Mouse (Mus musculus) hindbrain, postnatal 0 days (tissue): ENCODE measurements around the gene Haus8. TPM values are rescaled to one million over a fixed set of nuclear protein-coding genes. Genes with fewer than 3 reads are reported as not detected.
"Not testable (repeated sequence)": the region's sequence is repeated elsewhere in the genome, so short reads cannot be mapped to it uniquely, and the experiment has no call there.

Experiments used
- ATAC-seq: fragments of 200-750 bp; cut with Nextera tagmentation; 2 replicates; pipeline ENCODE4 v1.8.0; 2017; ENCODE audit warnings: mild to moderate bottlenecking, moderate TSS enrichment, moderate library complexity
- DNase-seq: peaks from one replicate; pipeline ENCODE4 v3.0.0-alpha.2; 2015; ENCODE audit warnings: low spot score
- H3K27ac ChIP-seq: fragments of 300-500 bp; sonication (generic); 2 replicates; pipeline ENCODE4 v1.5.1; 2014; ENCODE audit warnings: mild to moderate bottlenecking
- H3K27me3 ChIP-seq: fragments of 300-500 bp; sonication (generic); 2 replicates; pipeline ENCODE4 v1.6.1; 2014; ENCODE audit warnings: low read length, mixed read lengths; ENCODE audit not compliant: insufficient read depth
- H3K36me3 ChIP-seq: fragments of 300-500 bp; sonication (generic); 2 replicates; pipeline ENCODE4 v1.6.1; 2014; ENCODE audit warnings: low read length, mixed read lengths; ENCODE audit not compliant: insufficient read depth
- H3K4me1 ChIP-seq: fragments of 300-500 bp; sonication (generic); 2 replicates; pipeline ENCODE4 v1.6.1; 2014; ENCODE audit warnings: antibody characterized with exemption, low read length, mixed read lengths; ENCODE audit not compliant: insufficient read depth
- H3K4me2 ChIP-seq: fragments of 300-500 bp; sonication (generic); 2 replicates; pipeline ENCODE4 v1.6.1; 2014; ENCODE audit warnings: low read depth, mild to moderate bottlenecking, low read length, moderate library complexity, mixed read lengths
- H3K4me3 ChIP-seq: fragments of 300-500 bp; sonication (generic); 2 replicates; pipeline ENCODE4 v1.5.1; 2014; ENCODE audit warnings: low read length
- H3K9ac ChIP-seq: fragments of 300-500 bp; sonication (generic); replicated peaks from 2 replicates; pipeline ENCODE4 v1.6.1; 2014; ENCODE audit warnings: mild to moderate bottlenecking, low read length, moderate library complexity, mixed read lengths
- H3K9me3 ChIP-seq: fragments of 300-500 bp; sonication (generic); 2 replicates; pipeline ENCODE4 v1.6.1; 2016; ENCODE audit warnings: low read length, mixed read lengths
- CTCF ChIP-seq: IDR thresholded peaks from 2 replicates; pipeline ENCODE4 v1.5.1; 2016; ENCODE audit warnings: antibody characterized with exemption, control low read depth, low read depth
- WGBS: fragments of 180-500 bp; shearing (Covaris S2); extraction: QIAGEN DNeasy Blood & Tissue Kit; methylation state at CpG from one replicate; pipeline ENCODE4 v1.1.7; 2014; 5-methylcytosine and 5-hydroxymethylcytosine counted together
- polyA plus RNA-seq: library from polyadenylated mRNA; unstranded; fragments of >200 nt; fragmentation: Nextera tagmentation; extraction: Ambion mirVana; gene quantifications from 2 replicates; pipeline ENCODE4 v1.2.1, GENCODE M21; 2015
- total RNA-seq: library from RNA; depleted of rRNA; stranded (reverse); fragments of >200 nt; gene quantifications from 2 replicates; pipeline ENCODE4 v1.2.3, GENCODE M21; 2014; rRNA removed

Gene Haus8
- total and polyA plus RNA-seq, 2 experiments from 2014 or later: 24.0 to 45.1 TPM

DNA sequence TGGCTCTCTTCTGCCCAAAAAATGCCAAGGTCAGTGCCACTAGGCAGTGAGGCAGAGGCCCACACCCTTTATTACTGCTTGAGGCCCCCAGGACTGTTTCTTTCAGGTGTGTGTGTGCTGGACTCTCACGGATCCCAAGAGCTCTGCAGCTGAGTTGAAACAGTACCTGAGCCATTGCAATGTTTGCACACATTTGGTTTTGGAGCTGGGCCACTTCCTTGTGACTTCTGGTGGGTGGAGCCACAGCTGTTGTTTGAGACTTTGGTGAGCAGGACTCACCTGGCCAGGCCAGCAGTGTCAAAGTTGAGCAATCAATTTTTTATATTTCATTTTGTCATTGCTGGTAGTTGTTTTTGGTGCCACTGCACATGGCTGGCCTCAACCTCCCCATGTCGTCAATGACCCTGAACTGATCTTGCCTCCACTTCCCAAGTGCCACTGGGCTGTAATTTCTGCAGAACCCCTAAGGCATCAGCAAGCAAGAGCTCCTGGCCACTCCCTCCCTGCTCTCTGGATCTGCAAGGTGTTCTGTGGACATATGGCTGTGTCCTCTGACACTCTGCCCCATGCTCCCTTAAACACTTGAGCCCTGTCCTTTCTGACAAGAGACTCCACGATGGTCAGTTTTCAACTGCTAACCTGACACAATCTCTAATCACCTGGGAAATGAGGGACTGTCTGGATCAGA is 16.0 kb downstream of the Haus8 start:
- Histone ChIP-seq H3K4me1 (no peaks in the 10 kb centered on the region), H3K4me3 (no peak overlapping the region), H3K36me3 (peaks cover 31% of the 10 kb centered on the region; the same call in 1 of the 2 replicates), H3K9me3 (no peaks in the 10 kb centered on the region), H3K27me3 (no peaks in the 10 kb centered on the region), H3K27ac (no peak overlapping the region), H3K9ac (no peak overlapping the region), H3K4me2 (no peak overlapping the region)
- no peak for TF ChIP-seq CTCF
- DNase-seq: no peak
- no peak for ATAC-seq
- 95% methylated on average over 3 of the region's 3 CpGs for WGBS

DNA sequence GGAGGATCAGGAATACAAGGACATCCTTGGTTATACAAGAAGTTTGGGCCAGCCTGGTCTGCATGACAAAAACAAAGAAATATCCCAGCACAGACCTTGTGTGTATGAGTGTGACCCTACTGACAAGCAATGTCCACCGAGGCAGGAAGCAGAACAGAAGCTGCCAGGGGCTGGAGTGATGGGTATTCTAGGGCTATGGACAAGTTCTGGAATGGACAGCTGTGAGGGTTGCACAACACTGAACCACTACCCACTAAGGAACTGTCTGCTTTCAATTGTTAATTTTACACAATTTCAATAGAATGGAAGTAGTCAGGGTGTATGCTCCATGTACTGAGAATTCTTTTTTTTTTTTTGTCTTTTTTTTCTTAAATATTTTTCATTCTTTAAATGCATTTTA is 24.5 kb downstream of the Haus8 start:
- Histone ChIP-seq H3K27ac (no peak overlapping the region), H3K4me1 (no peaks in the 10 kb centered on the region), H3K36me3 (peaks cover 13% of the 10 kb centered on the region; the same call in 1 of the 2 replicates), H3K4me3 (no peak overlapping the region), H3K9ac (no peak overlapping the region), H3K4me2 (no peak overlapping the region), H3K27me3 (no peaks in the 10 kb centered on the region), H3K9me3 (no peaks in the 10 kb centered on the region)
- TF ChIP-seq CTCF: no peak
- no peak for ATAC-seq
- WGBS: 83% methylated on average over 1 of the region's 1 CpGs
- DNase-seq: no peak

DNA sequence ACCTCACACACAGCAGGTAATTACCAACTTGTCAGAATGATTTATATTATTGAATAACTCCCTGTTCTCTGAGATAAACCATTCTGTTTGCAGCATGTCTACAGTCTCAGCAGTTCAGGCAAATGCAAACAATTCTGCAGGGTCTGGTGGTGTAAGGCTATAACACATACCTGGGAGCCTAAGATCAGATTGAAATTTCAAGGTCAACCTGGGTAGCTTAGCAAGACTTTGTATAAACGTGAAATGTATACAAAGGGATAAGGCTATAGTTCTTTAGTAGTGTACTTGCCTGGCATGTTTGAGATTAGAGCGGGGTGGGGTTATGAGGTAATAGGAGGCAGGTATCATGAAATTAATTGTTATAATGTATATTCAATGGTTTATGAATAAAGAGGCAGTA is 30.0 kb downstream of the Haus8 start:
- Histone ChIP-seq H3K4me1 (no peaks in the 10 kb centered on the region), H3K27ac (no peak overlapping the region), H3K4me2 (no peak overlapping the region), H3K36me3 (no peaks in the 10 kb centered on the region), H3K4me3 (no peak overlapping the region), H3K9ac (no peak overlapping the region), H3K9me3 (no peaks in the 10 kb centered on the region), H3K27me3 (no peaks in the 10 kb centered on the region)
- no peak for ATAC-seq
- DNase-seq: no peak
- WGBS: 92% methylated on average over 2 of the region's 2 CpGs
- no peak for TF ChIP-seq CTCF

DNA sequence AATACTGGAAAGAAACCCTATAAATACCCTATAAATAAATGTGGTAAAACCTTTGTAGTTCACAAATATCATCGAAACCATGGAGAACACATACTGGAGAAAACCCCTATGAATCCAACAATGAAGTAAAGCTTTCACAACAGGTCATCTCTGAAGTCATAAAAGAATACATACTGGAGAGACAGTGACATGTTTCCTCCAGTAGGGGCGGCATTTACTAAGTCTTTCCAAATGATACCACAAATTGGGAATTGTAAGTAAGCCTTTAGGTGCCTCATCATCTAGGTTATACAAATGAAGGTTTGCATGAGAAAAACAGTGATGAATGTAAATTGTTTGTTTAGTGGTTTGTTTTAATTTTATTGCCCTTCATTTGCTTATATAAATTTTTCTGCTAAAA is 48.2 kb downstream of the Haus8 start:
- Histone ChIP-seq H3K4me3 (no peak overlapping the region), H3K4me1 (no peaks in the 10 kb centered on the region), H3K4me2 (no peak overlapping the region), H3K9me3 (no peaks in the 10 kb centered on the region), H3K27me3 (no peaks in the 10 kb centered on the region), H3K36me3 (no peaks in the 10 kb centered on the region), H3K9ac (no peak overlapping the region), H3K27ac (no peak overlapping the region)
- WGBS: 54% methylated on average over 2 of the region's 2 CpGs
- DNase-seq (no peak), ATAC-seq (no peak)
- TF ChIP-seq CTCF: peak; percentile 54

DNA sequence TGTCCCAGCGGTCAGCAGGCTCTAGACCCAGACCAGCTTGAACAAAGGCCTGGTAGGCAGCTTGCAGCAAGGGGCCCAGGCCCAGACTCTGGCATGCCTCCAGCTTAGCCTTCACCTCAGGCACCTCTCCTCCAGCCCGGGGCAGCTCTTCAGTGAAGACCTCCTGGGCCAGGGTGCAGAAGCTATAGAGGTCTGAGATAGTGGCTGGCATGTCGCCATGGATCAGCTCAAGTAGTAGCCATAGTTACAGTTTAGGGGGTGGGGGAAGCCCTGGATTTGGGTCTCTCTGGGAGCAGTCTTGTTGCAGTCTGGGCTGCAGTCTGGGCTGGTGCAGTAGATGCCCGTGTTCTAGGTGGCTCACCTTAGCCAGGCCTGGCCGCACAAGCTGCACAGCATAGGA is 58.5 kb downstream of the Haus8 start:
- 88% methylated on average over 3 of the region's 5 CpGs for WGBS
- ATAC-seq: peak; percentile 38; the same call in 1 of the 2 replicates
- DNase-seq: not testable (repeated sequence)

DNA sequence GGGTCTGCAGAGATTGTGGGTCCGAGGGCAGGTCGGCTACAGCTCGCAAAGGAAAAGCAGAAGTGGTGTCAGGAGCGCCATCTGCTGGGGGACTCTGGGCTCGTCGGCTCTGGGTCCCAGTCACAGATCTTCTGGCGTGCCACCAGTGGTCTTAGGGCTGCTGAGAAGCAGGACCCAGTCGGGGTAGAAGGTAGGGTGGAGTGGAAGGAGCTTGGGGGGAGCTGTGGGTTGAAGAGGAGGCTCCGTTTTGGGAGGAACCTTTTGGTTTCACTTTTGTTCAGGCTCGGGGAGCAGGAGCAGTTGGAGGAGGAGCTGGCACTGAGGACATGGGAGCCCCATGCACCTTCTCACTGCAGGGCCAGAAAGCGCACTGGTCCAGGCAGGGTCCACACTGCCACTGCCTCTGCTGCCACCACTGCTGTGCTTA is 67.2 kb downstream of the Haus8 start:
- whole genome bisulfite sequencing: 6% methylated on average over 6 of the region's 11 CpGs
- H3K36me3 ChIP-seq, H3K4me2 ChIP-seq, DNase-seq, H3K27me3 ChIP-seq, H3K27ac ChIP-seq, H3K9me3 ChIP-seq, H3K4me1 ChIP-seq, H3K9ac ChIP-seq: not testable (repeated sequence)
- ATAC-seq: peak; percentile 78; the same call in 1 of the 2 replicates
- 0 out of 2 replicates have a peak overlapping the region, but pooled peaks have one; percentile 15 for H3K4me3 ChIP-seq
- TF ChIP-seq CTCF: 0 out of 2 replicates have a peak, but pooled peaks have one; percentile 10

More for the DNA sequence above, 58.5 kb downstream of the Haus8 start:
- H3K27ac ChIP-seq, H3K9ac ChIP-seq, H3K9me3 ChIP-seq, H3K27me3 ChIP-seq, H3K4me3 ChIP-seq, H3K4me1 ChIP-seq, H3K4me2 ChIP-seq, H3K36me3 ChIP-seq: not testable (repeated sequence)

Other genes starting within 250 kb of the Haus8 start
- gene Myo9b, start 220 bp downstream of the Haus8 start, total RNA-seq: 34.8 and 38.4 TPM in 2 replicates
- gene Myo9b, start 220 bp downstream of the Haus8 start, polyA plus RNA-seq: 7.8 and 8.6 TPM in 2 replicates
- 116 and 119 TPM in 2 replicates for gene Use1, start 93.9 kb upstream of the Haus8 start, total RNA-seq
- gene Use1, start 93.9 kb upstream of the Haus8 start, polyA plus RNA-seq: 123 and 129 TPM in 2 replicates
- 11.8 and 12.3 TPM in 2 replicates for gene Ocel1, start 98.4 kb upstream of the Haus8 start, total RNA-seq
- gene Ocel1, start 98.4 kb upstream of the Haus8 start, polyA plus RNA-seq: 5.0 and 5.8 TPM in 2 replicates
- gene Nr2f6, start 109.0 kb upstream of the Haus8 start, total RNA-seq: 127 and 129 TPM in 2 replicates
- 33.8 and 34.1 TPM in 2 replicates for gene Nr2f6, start 109.0 kb upstream of the Haus8 start, polyA plus RNA-seq
- 2.9 and 4.8 TPM in 2 replicates for gene Ushbp1, start 122.9 kb upstream of the Haus8 start, total RNA-seq
- 5.1 and 5.3 TPM in 2 replicates for gene Ushbp1, start 122.9 kb upstream of the Haus8 start, polyA plus RNA-seq
- 75.6 and 103 TPM in 2 replicates for gene Babam1, start 123.9 kb upstream of the Haus8 start, total RNA-seq
- 94.7 and 95.0 TPM in 2 replicates for gene Babam1, start 123.9 kb upstream of the Haus8 start, polyA plus RNA-seq
- 5.1 and 12.0 TPM in 2 replicates for gene Ankle1, start 133.1 kb upstream of the Haus8 start, total RNA-seq
- gene Ankle1, start 133.1 kb upstream of the Haus8 start, polyA plus RNA-seq: 5.1 and 5.9 TPM in 2 replicates
- 325 and 330 TPM in 2 replicates for gene Abhd8, start 190.7 kb upstream of the Haus8 start, total RNA-seq
- 190 and 195 TPM in 2 replicates for gene Abhd8, start 190.7 kb upstream of the Haus8 start, polyA plus RNA-seq
- gene Mrpl34, start 192.0 kb upstream of the Haus8 start, total RNA-seq: 77.9 and 127 TPM in 2 replicates
- gene Mrpl34, start 192.0 kb upstream of the Haus8 start, polyA plus RNA-seq: 155 and 164 TPM in 2 replicates
- gene Dda1, start 196.3 kb upstream of the Haus8 start, total RNA-seq: 191 and 195 TPM in 2 replicates
- 241 and 246 TPM in 2 replicates for gene Dda1, start 196.3 kb upstream of the Haus8 start, polyA plus RNA-seq
- 78.6 and 80.5 TPM in 2 replicates for gene Ano8, start 213.0 kb upstream of the Haus8 start, total RNA-seq
- 4.7 and 5.3 TPM in 2 replicates for gene Ano8, start 213.0 kb upstream of the Haus8 start, polyA plus RNA-seq
- 36.1 and 58.5 TPM in 2 replicates for gene Gtpbp3, start 215.2 kb upstream of the Haus8 start, total RNA-seq
- gene Gtpbp3, start 215.2 kb upstream of the Haus8 start, polyA plus RNA-seq: 12.1 and 15.5 TPM in 2 replicates
- 8.0 and 8.3 TPM in 2 replicates for gene Plvap, start 238.8 kb upstream of the Haus8 start, total RNA-seq
- 10.2 and 15.3 TPM in 2 replicates for gene Plvap, start 238.8 kb upstream of the Haus8 start, polyA plus RNA-seq